Mouse (Mus musculus) limb, embryonic 11.5 days (tissue): ENCODE results near the gene Tmem91. TPM values are rescaled to one million over a fixed set of nuclear protein-coding genes. Genes with fewer than 3 reads are reported as not detected.

Experiments
- ATAC-seq: fragments of 200-750 bp; cut with Nextera tagmentation; 2 replicates; pipeline ENCODE4 v1.8.0; 2017; ENCODE audit warnings: low read depth; ENCODE audit not compliant: insufficient number of reproducible peaks, low FRiP score, low TSS enrichment
- DNase-seq: peaks from one replicate; pipeline ENCODE4 v3.0.0-alpha.2; 2015; ENCODE audit warnings: low spot score
- H3K27ac ChIP-seq: fragments of 300-500 bp; sonication (generic); replicated peaks from 2 replicates; pipeline ENCODE4 v1.5.1; 2014; ENCODE audit warnings: low read depth, mild to moderate bottlenecking, low read length
- H3K27me3 ChIP-seq: fragments of 300-500 bp; sonication (generic); 2 replicates; pipeline ENCODE4 v1.6.1; 2014; ENCODE audit warnings: mild to moderate bottlenecking, low read length, mixed read lengths; ENCODE audit not compliant: control insufficient read depth, insufficient read depth
- H3K36me3 ChIP-seq: fragments of 300-500 bp; sonication (generic); 2 replicates; pipeline ENCODE4 v1.6.1; 2014; ENCODE audit warnings: mild to moderate bottlenecking, low read length, moderate library complexity, mixed read lengths; ENCODE audit not compliant: control insufficient read depth, insufficient read depth
- H3K4me1 ChIP-seq: fragments of 300-500 bp; sonication (generic); 2 replicates; pipeline ENCODE4 v1.6.1; 2014; ENCODE audit warnings: low read length, mixed read lengths; ENCODE audit not compliant: control insufficient read depth, insufficient read depth
- H3K4me2 ChIP-seq: fragments of 300-500 bp; sonication (generic); 2 replicates; pipeline ENCODE4 v1.6.1; 2014; ENCODE audit warnings: low read depth, mild to moderate bottlenecking, moderate library complexity; ENCODE audit not compliant: severe bottlenecking
- H3K4me3 ChIP-seq: fragments of 300-500 bp; sonication (generic); 2 replicates; pipeline ENCODE4 v1.5.1; 2014; ENCODE audit warnings: low read depth, low read length
- H3K9ac ChIP-seq: fragments of 300-500 bp; sonication (generic); 2 replicates; pipeline ENCODE4 v1.6.1; 2014; ENCODE audit warnings: mild to moderate bottlenecking, low read length
- H3K9me3 ChIP-seq: fragments of 300-500 bp; sonication (generic); 2 replicates; pipeline ENCODE4 v1.6.1; 2016; ENCODE audit warnings: low read length; ENCODE audit not compliant: control insufficient read depth
- WGBS: fragments of 180-500 bp; shearing (Covaris S2); extraction: QIAGEN DNeasy Blood & Tissue Kit; methylation state at CpG from one replicate; pipeline ENCODE4 v1.1.7; 2014; 5-methylcytosine and 5-hydroxymethylcytosine counted together
- polyA plus RNA-seq: library from polyadenylated mRNA; unstranded; fragments of >200 nt; fragmentation: Nextera tagmentation; extraction: Ambion mirVana; gene quantifications from 2 replicates; pipeline ENCODE4 v1.2.1, GENCODE M21; 2014

The Tmem91 gene
- polyA plus RNA-seq, 1 experiment from 2014 or later = 1.7 TPM

DNA sequence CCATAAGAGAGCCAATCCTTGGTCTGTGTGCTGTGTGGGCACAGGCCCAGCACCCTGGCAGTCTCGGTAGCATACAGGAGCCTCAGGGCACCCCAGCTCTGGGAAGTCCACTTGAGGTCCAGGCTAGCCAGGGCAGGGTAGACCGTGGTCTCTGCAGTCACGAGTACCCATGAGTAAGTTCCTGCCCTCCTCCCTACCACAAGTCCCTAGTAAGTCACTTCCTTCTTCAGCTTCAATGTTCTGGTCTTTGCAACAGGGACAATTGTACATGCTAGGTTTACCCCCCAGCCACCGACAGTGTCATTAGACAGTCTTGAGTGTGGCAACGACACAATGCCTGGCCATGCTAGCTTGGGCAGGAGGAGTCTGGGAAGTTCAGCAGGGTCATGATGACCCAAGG, 42.3 kb downstream of the Tmem91 start:
- H3K9ac ChIP-seq = no peak overlapping the region
- H3K4me1 ChIP-seq = no peaks in the 10 kb centered on the region
- no peak overlapping the region for H3K4me2 ChIP-seq
- 91% methylated on average over 5 of the region's 5 CpGs for WGBS
- ATAC-seq = no peak
- no peak overlapping the region for H3K27ac ChIP-seq
- H3K9me3 ChIP-seq = no peaks in the 10 kb centered on the region
- DNase-seq = no peak
- no peaks in the 10 kb centered on the region for H3K27me3 ChIP-seq
- peaks cover 3% of the 10 kb centered on the region; the same call in 1 of the 2 replicates for H3K36me3 ChIP-seq
- H3K4me3 ChIP-seq = no peak overlapping the region

DNA sequence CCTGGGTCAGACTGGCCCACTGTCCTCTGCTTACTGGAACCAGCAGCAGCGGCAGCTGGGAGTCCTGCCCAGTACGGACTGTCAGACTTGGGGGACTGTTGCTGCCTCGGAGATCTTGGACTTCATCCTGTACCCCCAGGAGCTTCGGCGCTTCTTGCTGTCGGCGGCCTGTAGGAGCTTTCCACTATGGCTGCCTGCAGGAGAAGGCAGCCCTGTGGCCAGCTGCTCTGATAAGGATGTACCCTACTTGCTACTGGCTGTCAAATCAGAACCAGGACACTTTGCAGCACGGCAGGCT, 46.7 kb downstream of the Tmem91 start:
- no peak for ATAC-seq
- no peak overlapping the region for H3K27ac ChIP-seq
- no peak overlapping the region for H3K9ac ChIP-seq
- no peaks in the 10 kb centered on the region for H3K9me3 ChIP-seq
- H3K27me3 ChIP-seq = no peaks in the 10 kb centered on the region
- H3K4me3 ChIP-seq = no peak overlapping the region
- H3K4me2 ChIP-seq = no peak overlapping the region
- WGBS = 65% methylated on average over 8 of the region's 8 CpGs
- no peak for DNase-seq
- peaks cover 3% of the 10 kb centered on the region; the same call in 1 of the 2 replicates for H3K36me3 ChIP-seq
- 0 out of 2 replicates have a peak, but pooled peaks cover 2% of the 10 kb centered on the region for H3K4me1 ChIP-seq

DNA sequence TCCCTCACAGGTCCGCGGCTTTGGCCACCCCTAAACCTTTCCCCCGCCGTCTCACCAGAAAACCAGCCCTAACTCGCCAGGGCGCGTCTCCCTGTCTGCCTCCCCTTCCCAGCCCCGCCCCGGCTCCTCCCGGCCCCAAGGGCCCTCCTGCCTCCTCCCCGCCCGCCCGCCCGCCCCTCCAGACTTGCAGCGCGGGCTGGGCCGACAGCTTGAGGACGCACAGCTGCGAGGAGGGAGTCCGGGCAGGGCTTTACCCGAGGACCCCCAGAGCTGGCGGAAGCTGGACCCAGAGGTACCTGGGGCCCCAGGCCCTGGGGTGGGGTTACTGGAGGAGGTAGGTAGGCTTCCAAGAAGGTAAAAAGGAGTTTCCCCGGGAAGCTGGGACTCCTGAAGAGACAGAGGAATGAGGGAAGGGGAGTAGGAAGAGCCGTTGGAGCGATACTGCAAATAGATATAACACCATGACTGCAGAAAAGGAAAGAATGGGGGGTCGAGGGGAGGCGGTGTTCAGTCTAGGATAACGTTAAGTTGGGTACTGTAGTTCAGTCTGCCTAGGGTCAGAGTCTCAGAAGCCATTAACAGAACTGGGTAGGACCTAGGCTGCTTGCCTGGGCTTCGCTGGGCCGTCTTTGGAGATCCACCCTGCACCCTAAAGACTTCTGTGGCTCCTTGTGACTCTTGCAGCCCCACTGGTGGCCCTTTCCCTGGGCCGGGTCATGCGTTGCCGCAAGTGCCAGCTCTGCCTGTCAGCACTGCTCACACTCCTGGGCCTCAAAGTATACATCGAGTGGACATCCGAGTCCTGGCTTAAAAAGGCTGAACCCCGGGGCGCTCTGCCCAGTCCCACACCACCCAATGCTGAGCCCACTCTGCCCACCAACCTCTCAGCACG, 47.3 kb downstream of the Tmem91 start:
- Histone ChIP-seq H3K4me1 (0 out of 2 replicates have a peak, but pooled peaks cover 2% of the 10 kb centered on the region), H3K4me3 (peak overlapping the region; percentile 26), H3K4me2 (peak overlapping the region; percentile 44), H3K9me3 (no peaks in the 10 kb centered on the region), H3K27me3 (no peaks in the 10 kb centered on the region), H3K9ac (peak overlapping the region; percentile 55), H3K36me3 (peaks cover 3% of the 10 kb centered on the region; the same call in 1 of the 2 replicates), H3K27ac (no peak overlapping the region)
- DNase-seq (peak; percentile 65), ATAC-seq (peak; percentile 52; the same call in 1 of the 2 replicates)
- WGBS = 20% methylated on average over 38 of the region's 38 CpGs

DNA sequence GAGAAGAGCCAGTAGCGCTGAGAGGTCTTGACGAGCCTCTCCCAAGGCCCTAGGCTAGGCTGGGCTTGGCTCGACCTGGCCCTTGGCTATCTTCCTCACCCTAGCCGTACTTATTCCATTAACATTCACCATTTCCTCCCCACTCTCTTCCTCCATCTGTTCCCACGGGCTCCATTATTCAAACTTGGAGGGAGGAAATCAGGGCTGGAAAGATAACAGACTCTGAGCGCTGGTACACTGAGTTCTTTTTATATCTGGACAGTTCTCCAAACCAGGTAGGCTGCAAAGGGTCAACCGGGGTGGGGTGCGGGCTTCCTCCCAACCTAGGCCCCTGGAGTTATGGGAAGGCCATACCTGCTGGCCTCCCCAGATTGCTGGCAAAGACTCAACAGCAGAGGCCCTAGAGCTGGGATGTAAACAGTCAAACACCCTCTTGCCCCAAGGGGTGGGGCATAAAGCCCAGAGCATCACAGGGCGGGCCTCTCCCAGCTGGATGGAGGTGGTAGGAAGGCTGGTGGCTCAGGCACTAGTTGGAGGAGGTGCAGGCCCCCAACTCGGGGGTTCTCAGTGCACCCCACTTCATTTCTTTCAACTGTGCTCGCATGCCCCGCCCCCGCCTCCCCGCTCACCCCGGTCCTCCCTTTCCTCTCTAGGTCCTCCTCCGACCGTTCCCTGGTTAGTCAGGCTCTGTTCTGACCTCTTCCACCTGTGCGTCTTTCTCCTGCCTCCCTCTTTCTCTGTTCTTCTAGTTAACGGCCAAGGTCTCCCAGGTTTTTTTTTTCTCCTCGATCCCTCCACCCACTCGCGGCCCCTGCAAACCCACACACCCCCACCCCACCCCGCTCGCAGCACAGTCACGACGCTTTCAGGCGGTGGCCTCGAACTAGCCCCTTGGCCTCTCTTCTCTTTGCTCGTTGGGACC, 48.2 kb downstream of the Tmem91 start, which contains the start of gene B3gnt8:
B3gnt8 (plus strand) TSS at position 146 of the 922 bp plus-strand sequence.
- Histone ChIP-seq H3K27me3 (no peaks in the 10 kb centered on the region), H3K4me2 (peak within 1 kb of the TSS; percentile 44), H3K4me1 (0 out of 2 replicates have a peak, but pooled peaks cover 2% of the 10 kb centered on the region), H3K36me3 (peaks cover 3% of the 10 kb centered on the region; the same call in 1 of the 2 replicates), H3K27ac (no peak within 1 kb of the TSS), H3K9me3 (no peaks in the 10 kb centered on the region), H3K4me3 (peak within 1 kb of the TSS; percentile 26), H3K9ac (peak within 1 kb of the TSS; percentile 55)
- DNase-seq (no peak), ATAC-seq (no peak)
- WGBS = 19% methylated on average over 29 of the region's 29 CpGs

DNA sequence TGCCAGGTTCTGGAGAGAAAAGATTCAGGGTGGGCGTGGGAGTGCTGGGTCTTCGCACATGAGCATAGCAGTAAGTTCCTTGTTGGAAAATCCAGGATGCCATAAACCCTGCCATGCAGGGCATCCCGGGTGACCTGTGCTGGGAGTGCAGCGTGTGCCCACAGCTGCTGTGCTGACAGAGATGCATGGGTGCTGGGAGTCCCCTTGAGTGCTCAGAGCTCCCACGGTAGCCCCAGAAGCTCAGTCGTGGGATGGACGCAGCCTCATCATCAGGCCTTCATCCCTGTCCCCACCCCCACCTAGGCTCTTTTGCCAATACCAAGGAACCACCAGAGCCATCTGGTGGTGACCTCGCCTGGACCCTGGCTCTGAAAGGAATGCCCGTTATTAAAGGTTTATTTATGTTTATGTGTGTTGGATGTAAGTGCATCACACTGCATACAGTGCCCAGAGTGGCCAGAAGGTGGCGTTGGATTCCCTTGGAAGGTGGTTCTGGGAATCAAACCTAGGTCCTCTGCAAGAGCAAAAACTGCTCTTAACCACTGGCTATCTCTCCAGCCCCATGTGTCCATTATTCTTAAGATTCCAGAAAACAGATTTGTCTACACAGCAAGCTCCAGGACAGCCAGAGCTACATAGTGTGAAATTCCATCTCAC, 49.2 kb downstream of the Tmem91 start:
- no peak overlapping the region for H3K27ac ChIP-seq
- H3K36me3 ChIP-seq = peaks cover 3% of the 10 kb centered on the region; the same call in 1 of the 2 replicates
- no peak overlapping the region for H3K9ac ChIP-seq
- no peak overlapping the region for H3K4me2 ChIP-seq
- WGBS = 78% methylated on average over 10 of the region's 10 CpGs
- no peak overlapping the region for H3K4me3 ChIP-seq
- H3K27me3 ChIP-seq = no peaks in the 10 kb centered on the region
- DNase-seq (peak; percentile 40), ATAC-seq (no peak)
- no peaks in the 10 kb centered on the region for H3K9me3 ChIP-seq
- H3K4me1 ChIP-seq = 0 out of 2 replicates have a peak, but pooled peaks cover 2% of the 10 kb centered on the region

DNA sequence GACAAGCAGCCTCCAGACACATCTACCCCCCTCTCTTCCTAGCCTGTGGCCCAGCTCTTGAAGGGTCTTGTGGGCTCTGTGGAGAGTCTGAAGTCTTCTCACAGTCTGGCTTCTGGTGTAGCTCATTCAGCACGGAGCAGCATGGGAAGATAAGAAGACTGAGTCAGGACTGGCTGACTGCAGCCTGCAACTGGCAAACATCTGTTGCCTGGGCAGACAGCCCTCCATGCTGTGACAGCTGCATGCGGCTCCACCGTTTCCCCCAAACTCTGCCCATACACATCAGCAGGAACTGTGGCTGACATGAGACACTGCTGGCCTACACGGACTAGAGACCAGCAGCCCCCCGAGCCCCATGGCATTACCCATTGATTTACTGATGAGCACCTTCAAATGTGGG, 50.1 kb downstream of the Tmem91 start:
- Histone ChIP-seq H3K36me3 (0 out of 2 replicates have a peak, but pooled peaks cover 3% of the 10 kb centered on the region), H3K9me3 (no peaks in the 10 kb centered on the region), H3K4me2 (no peak overlapping the region), H3K9ac (no peak overlapping the region), H3K27ac (no peak overlapping the region), H3K27me3 (no peaks in the 10 kb centered on the region), H3K4me3 (no peak overlapping the region), H3K4me1 (0 out of 2 replicates have a peak, but pooled peaks cover 5% of the 10 kb centered on the region)
- ATAC-seq = no peak
- DNase-seq = no peak
- WGBS = 82% methylated on average over 5 of the region's 5 CpGs

DNA sequence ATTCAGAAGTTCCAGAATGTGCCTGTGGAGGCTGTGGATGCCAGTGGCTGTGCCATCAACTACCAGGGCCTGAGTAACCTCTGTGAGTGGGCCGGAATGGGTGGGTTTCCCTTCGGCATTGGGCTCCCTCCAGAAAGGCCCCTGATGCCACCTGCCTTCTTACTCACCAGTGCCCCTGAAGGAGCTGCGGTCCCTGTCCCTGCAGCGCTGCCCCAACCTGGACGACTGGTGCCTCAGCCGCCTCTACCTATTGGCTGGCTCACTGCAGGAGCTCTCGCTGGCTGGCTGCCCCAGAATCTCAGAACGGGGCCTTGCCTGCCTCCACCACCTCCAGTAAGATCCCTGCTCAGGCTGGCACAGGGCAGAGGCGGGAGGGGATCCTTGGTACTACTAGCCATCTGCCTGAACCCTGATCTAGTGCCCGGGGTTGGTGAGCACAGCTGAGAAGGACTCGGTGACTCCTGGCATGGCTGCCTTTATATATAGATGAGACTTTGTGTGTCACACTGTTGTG, 51.1 kb downstream of the Tmem91 start:
- ATAC-seq = no peak

More for the DNA sequence above, 51.1 kb downstream of the Tmem91 start:
- Histone ChIP-seq H3K4me2 (no peak overlapping the region), H3K27me3 (no peaks in the 10 kb centered on the region), H3K4me3 (no peak overlapping the region), H3K9ac (no peak overlapping the region), H3K9me3 (no peaks in the 10 kb centered on the region), H3K4me1 (0 out of 2 replicates have a peak, but pooled peaks cover 5% of the 10 kb centered on the region), H3K36me3 (0 out of 2 replicates have a peak, but pooled peaks cover 3% of the 10 kb centered on the region), H3K27ac (no peak overlapping the region)
- no peak for DNase-seq
- WGBS = 88% methylated on average over 11 of the region's 11 CpGs
